Mouse (Mus musculus): ENCODE results near the gene Sspo.

The Sspo gene

GRCm38 (mm10) chr6:48447929-48448328 lies at the start of gene Sspo:
TSS of gene Sspo (plus strand) at chr6:48448229.
- DNase-seq (ENCODE audit: low read depth, low spot score), result no peak

DNA sequence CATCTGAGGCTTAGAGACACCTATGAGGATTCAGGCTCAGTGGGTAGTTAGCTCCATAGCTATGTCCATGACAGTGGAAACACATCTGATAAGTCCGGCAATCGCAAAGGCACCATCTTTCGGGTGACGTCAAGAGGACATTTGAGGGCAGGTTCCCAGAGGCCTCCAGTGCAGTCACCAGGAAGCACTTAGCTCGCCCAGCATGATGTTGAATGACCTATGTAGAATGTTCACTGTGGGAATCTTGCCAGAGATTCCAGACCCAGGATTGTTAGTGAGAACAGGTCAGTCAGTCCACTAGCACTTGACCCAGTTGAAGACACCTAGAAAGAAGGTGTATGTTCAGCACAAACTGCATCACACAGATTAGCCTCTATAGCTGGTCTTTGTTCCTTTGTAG lies 48.1 kb upstream of the Sspo start:
- no peak for DNase-seq (ENCODE audit: low read depth, low spot score)

DNA sequence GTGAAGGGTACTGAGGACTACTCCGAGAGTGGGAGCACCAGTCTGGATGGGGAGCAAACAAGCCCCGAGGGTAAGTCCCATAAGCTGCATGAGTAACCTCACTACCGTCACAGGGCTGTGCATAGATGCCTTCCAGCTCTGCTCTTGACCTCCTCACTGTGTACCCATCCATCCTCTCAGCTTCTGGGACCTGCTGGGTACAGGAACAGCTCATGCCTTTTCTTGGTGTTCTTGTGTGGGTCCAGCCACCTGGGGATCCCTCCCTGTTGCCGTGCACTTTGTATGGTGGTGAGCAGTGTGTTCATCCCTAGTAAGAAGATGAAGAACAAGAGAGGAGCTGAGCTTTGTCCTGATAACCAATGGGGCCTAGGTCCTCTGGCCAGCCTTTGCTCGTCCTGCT lies 44.0 kb upstream of the Sspo start:
- DNase-seq (ENCODE audit: low read depth, low spot score), result no peak

DNA sequence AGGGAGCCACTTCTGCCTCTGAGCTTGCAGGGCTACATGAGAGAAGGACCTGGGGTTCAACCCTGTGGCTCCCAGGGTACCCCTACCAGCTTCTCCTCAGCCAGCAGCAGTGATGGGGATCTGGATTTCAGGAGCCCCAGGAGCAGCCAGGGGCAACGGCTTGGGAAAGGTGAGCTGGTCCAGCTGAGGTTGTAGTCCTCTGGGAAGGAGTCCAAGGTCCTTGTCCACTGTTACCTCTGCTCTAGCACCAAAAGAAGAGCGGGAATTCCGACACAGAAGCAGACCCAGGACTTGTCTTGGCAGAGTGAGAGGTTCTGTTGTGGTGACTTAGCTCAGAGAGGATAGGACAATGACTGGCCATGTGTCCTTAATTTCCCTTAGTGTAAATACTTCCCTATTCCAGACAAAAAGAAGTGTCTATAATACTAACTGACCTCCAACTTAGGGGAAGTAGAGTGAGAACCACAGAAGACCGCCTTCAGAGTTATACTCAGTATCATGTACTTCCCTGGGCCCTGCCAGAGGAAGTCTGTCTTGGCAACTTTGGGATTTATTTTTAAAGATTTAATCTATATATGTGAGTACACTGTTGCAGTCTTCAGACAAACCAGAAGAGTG lies 38.2 kb upstream of the Sspo start:
- DNase-seq (ENCODE audit: low read depth, low spot score), result no peak

GRCm38 (mm10) chr6:48410551-48410950 lies 37.5 kb upstream of the Sspo start:
- DNase-seq (ENCODE audit: low read depth, low spot score), result no peak

DNA sequence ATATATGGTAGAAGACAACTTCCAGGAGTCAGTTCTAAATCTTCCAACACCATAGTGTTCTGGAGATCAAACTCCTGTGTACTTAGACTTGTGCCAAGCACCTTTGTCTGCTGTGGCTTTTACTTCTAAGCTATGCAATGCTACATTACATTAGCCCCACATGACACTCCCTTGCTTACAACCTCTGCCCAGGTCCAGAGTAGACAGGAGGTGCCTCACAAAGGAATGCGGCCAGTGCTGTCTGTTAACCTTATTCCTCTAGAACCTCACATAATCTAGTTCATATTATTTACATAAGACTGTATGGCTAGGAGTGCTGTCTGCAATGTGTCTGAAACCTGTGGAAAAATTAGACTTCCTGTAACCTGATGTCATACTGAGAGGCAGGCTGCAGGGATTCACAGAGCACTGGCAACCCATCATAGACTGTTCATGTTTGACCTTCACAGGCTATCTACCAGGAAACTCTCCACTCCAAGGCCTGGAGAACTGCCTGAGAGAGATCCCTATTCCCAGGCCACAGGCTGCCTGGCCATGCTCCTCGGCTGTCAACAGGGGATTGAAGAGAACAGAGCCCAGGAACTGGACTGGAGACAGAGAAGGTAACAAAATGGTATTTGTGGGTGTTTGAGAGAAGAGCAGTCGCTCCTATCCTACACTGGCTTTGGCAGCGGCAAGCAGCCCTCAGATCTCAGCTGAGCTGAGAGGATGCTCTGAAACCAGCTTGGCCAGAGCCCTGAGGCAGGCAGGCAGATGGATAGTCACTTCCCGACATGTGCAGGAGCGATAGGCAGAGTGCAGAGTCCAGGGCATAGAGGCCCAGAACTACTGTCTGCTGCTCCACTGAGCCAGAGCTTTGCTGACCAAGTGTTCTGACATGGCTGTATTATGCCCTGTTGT lies 36.6 kb upstream of the Sspo start:
- DNase-seq (ENCODE audit: low read depth, low spot score), result no peak

- no peak for DNase-seq (ENCODE audit: low read depth, low spot score)
Measured at GRCm38 (mm10) chr6:48412147-48412546, 35.9 kb upstream of the Sspo start.

DNA sequence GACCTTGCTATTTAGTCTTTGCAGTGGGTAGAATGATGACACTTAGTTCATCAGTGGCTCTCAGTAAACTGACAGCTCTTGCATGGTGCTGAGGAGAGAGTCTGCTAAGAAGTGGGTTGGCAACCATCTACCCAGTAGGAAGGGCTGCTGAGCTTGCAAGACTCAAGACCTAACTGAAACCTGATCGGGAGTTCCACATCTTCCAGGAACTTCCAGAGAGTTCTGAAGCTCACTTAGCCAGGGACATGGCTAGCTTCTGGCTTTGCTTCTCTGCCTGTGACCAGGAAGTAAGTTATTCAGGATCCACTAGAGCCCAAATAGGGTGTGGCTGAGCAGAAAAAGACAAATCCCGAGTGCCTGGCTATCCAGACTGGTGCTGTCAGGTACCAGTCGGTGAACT lies 35.4 kb upstream of the Sspo start:
- DNase-seq (ENCODE audit: low read depth, low spot score), result no peak

- no peak for DNase-seq (ENCODE audit: low read depth, low spot score)
Measured at GRCm38 (mm10) chr6:48413081-48413480, 34.9 kb upstream of the Sspo start.

GRCm38 (mm10) chr6:48414886-48415285 lies 33.1 kb upstream of the Sspo start:
- DNase-seq (ENCODE audit: low read depth, low spot score), result no peak

- no peak for DNase-seq (ENCODE audit: low read depth, low spot score)
Measured at GRCm38 (mm10) chr6:48415636-48416035, 32.4 kb upstream of the Sspo start.

DNA sequence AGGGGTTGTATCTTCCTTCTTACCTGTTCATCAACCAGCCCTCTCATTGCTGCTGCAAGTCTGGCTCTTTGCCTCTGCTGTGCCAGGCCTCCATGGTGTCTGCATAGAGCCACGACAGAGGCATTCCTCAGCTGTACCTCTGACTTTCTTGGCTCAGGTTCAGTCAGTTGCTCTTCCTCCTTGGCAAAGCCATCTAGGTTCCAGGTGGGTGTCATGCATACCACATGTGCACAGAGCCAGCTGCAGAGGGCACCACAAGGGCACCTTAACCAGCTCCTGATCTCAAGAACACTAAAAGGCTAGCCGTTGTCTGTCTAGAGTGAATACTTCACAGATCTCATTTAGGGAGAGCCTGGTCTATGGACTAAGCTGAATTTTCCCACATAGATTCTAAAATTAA lies 31.5 kb upstream of the Sspo start:
- DNase-seq (ENCODE audit: low read depth, low spot score), result no peak

- no peak for DNase-seq (ENCODE audit: low read depth, low spot score)
Measured at GRCm38 (mm10) chr6:48420647-48421046, 27.4 kb upstream of the Sspo start.

GRCm38 (mm10) chr6:48423336-48423735 lies 24.7 kb upstream of the Sspo start:
- no peak for DNase-seq (ENCODE audit: low read depth, low spot score)

DNA sequence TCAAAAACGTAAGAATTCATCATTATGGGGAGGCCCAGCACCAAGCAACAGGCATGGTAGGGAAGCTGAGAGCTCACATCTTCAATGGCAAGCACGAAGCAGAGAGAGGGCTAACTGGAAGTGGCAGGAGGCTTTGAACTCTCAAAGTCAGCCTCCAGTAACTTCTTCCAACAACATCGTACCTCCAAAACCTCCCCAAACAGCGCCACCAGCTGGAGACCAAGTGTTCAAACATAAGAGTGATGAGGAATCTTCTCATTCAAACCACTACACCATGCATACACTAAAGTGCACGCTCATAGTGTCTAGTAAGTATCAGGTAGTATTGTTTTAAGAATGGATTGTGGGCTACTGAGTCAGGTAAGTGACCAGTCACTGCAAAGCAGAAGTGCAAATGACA lies 24.0 kb upstream of the Sspo start:
- DNase-seq (ENCODE audit: low read depth, low spot score), result peak; percentile 50

DNA sequence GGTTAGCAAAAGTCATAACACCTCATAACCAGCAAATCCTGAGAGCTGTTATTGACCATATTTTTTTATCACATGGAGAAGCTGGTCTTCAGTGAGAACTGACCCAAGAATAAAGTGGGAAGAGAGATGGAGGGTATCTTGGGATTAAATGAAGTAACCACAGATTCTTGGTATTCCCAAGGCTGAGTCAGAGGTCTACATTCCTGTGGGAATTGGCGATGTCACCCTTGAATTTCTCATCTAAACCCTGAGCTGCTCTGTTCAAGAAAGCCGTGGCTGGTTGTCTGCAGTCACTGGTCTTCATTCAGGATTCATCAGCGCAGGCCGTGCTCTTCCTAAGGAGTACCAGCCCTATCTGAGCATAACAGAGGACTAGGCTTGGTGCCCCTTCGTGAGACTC lies 21.1 kb upstream of the Sspo start:
- no peak for DNase-seq (ENCODE audit: low read depth, low spot score)

DNA sequence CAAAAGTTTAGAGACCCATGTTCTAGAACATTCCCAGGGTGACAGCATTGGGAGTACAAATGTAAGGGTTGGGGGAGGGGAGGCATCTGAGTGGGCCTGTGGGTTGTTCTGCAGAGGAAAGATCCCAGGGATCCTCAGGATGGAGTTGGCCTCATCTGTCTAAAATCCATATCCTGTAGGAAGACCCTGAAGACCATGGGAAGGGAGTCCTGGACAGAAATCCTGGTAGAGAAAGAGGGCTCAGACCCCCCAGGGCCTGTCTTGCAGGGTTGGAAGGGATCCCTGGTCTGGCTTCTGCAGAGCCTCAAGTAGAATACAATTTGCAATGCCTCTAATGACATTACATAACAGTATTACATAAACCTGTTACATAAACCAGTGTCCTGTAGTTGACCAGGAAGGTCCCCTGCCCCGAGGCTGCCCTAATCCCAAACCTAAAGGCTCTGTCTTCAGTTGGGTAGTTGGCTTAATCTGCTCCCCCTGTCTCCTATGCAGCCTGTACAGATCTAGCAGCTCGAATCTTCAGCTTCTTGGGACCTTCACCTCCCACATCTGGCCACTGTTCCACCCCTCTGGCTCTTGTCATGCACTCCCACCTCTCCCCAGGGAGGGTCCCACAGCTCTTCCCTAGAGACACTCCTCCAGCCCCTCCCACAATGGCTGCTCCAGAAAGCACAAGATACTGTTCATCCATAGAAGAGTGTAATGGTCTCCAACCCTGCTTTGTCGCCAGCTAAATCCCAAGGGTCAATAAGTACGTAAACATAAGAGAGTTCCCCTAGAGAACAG lies 19.1 kb upstream of the Sspo start:
- peak; percentile 21 for DNase-seq (ENCODE audit: low read depth, low spot score)

DNA sequence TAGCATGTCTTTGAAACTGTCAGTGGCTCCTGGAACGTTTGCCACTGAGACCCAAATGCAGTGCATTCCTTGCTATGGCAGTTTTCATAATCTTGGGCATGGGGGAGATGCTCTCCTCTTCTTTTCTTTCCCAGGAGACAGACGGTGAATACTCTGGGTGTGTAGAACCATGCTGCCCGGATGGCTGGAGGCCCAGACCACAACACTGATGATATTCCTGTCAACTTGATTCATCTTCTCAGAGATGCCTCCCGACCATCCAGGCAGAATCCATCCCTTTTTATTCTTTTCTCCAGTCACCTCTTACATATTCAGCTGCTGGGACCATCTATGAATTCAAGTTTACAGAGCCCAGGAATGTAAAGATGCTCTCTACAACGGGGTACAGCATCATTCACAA lies 17.3 kb upstream of the Sspo start:
- DNase-seq (ENCODE audit: low read depth, low spot score), result no peak

DNA sequence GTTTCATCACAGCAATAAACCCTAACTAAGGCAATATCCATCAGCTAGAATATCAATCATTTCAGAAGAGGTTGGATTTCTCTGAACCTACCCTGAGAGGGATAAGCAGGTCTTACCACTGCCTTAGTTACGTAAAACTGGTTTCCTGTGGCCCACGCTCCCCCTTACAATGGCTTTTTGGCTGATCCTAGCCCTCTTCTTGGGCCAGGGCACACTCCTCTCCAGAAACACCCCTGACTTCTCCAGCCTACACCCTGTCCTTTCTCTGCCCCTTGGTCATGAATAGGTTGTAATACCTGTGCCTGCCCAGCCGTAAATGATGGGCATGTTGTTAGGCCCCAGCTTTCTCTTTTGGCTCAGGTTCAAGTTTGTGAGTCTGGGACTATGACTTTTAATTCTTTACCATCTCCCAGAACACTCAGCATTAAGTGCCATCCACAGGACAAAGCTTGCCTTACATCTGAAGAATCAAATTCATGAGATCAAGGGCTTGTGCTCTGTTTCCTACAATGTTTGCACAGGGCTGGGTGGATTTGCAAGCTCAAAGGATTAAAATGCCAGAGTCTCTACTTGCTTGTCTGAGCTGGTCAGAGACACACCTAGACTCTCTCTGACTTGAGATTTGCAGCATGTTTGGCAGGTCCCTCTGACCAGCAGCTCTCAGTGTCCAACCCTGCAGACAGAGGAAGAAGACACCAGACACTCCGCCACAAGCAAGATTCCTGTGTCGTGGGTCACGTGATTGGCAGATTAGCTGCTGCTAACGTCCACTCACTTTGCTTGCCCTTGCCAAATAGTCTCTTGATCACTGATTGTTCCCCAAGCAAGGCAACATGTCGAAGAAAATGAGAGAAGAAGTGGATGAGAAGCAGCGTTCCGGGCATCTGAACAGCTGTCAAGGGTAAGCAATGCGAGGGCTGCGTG lies 14.9 kb upstream of the Sspo start:
- no peak for DNase-seq (ENCODE audit: low read depth, low spot score)

- no peak for DNase-seq (ENCODE audit: low read depth, low spot score)
Measured at GRCm38 (mm10) chr6:48434651-48435050, 13.4 kb upstream of the Sspo start.

DNA sequence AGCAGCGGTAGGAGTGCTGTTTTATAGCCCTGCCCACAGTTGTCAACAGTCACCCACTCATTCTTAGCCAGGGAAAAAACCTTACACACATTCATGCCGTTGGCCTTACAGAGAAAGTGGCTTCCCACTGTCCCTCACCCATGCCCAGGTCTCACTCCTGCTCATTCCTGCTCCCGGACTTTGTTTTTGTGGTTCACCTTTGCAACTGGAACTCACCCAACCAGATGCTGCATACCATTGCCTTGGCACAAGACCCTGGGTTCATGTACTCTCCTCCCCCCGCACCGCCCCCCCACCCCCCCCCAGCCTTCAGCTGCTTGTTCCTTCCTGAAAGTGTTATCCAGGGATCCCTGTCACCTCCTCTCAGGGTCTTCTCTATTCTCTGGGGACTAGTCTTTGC lies 12.9 kb upstream of the Sspo start:
- DNase-seq (ENCODE audit: low read depth, low spot score), result no peak

All from R1 (cell line).